Mouse (Mus musculus) layer of hippocampus, postnatal 36 days (tissue): Measurements from ENCODE around the gene Rsbn1. TPM values are rescaled to one million over a fixed set of nuclear protein-coding genes. Genes with fewer than 3 reads are reported as not detected.

Source experiments
- DNase-seq, 2 experiments: peaks; one replicate each; pipeline ENCODE4 v3.0.0; 2022
- total RNA-seq, 2 experiments: library from RNA; stranded (reverse); gene quantifications; 2 replicates each; pipeline ENCODE4 v1.2.3; 2021

The Rsbn1 gene
- total RNA-seq, 2 experiments from 2014 or later, result 21.7 to 24.8 TPM

DNA sequence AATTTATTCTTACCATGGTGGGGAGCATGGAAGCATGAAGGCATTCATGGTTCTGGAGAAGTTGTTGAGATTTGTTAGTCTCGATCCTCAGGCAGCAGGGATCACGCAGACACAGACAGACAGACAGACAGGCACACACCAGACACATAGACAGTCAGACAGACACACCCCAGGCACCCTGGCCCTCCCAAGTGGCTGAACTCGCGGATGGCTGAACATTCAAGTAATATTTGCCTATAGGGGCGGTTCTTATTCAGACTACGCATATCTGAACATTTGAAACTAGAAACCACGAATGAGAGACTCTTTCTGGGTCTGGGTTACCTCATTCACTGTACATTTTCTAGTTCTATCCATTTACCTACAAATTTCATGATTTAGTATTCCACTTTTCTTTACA is 34.7 kb downstream of the Rsbn1 start:
- no peak for DNase-seq

DNA sequence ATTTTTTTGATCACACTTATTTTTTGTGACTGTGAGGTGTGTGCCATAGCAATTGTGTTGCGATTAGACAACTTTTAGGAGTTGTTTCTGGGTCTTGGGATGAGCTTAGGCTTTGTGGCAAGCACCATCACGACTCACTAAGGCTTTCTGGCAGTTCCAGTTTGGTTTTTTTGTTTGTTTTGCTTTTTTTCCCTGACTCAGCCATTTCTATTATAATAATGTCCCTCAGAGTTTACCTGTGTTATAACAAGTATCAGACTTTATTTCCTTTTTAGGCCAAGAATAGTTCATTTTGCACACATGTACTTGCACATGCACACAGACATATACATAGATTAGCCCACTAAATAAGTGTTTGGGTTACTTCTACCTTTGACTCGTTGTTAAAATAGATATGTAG is 46.7 kb downstream of the Rsbn1 start:
- DNase-seq, result no peak

DNA sequence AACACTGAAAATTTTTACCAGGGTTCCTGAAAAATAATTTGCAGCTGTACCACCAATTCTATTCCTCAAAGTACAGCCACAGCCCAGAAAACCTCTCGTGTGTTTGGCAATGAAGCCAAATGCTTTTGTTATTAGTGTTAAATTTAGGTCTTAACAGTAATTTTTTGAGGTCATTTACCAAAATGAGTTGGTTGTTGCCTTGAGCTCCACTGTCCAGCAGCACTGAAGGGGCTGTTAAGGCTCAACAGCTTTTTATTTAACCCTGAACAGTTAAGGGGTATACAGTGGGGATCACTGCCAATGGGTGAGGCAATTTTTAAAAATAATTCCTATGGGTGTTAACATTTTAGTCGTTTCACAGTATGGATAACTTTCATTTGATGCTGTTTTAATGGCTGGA is 53.3 kb downstream of the Rsbn1 start:
- DNase-seq, result no peak

DNA sequence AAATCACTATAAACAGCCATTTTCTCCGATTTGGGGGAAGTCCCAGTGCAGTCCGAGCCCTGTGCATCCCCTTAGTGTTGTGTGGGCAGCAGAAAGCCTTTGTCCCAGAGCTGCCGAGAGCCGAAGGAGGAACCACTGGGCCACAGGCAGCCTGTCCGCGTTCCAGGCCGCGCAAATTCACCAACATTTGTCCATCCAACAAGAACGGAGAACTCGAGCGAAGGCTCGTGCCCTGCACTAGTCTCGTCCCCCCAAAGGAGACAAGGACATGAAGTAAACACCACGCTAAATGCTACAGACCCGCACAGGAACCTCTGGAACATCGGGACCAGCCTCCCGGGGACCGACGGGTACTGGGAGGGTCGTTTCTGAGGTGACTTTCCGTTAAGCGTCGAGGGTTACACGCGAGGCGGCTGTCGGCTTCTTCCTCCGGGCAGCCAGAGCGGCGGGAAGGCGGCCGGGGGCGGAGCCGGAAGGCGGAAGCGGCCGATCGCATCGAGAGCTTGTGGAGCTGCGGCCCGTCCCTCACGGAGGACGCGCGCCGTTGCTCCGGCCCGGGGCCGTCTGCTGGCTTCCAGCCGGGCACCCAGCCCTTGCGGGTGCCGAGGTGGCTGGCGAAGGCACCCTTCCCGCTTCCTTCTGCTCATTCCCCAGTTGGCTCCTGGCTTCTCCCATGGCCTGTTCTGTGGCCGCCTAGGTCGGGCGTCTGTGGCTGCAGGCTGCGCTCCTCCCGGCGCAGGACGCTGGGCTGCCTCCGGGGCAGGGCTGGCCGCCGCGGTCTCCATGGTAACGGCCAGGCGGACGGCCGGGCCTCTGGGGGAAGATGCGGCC is 54.2 kb downstream of the Rsbn1 start, which contains the start of gene Phtf1:
Phtf1 (plus strand) TSS at position 250 of the 831 bp plus-strand sequence.
- DNase-seq, result peak; percentile 84 to 87

DNA sequence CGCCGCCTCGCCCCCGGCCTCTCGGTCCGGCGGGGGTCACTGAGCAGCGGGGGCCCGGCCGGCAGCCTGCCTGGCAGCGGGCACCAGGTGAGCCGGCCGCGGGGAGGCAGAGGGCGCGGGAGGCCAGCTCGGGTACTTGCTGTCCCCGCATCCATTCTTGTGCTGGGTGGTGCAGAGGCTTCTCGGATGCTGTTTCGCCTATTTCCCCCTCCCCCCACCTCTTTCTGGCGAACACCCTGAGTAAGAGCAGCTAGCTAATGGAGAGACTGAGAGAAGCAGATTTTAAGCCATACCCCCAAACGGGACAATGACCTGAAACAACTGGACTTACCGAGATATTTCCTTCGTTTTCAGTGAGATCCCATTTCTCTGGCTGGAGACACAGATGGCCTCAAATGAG is 54.8 kb downstream of the Rsbn1 start:
- peak in 1 of 2 experiments; percentile 58 for DNase-seq

DNA sequence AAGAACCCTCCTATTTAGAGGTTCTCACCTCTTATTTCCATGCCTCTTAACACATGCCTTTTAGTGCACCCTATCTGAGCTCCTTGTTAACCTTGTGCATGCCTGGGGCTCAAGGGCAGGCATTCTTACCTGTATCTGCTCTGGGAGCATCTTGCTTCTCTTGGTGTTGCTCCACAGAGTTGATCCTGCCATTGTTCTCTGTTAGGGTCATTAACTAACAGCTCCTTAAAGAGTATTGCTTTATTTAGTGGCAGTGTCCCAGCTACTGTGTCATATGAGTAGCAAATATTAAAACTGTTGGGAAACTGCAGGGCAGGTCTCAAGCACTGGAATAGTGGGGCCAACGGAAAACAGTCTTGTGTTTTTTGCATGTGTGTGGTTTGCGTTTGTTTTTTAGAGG is 57.2 kb downstream of the Rsbn1 start:
- DNase-seq, result no peak

DNA sequence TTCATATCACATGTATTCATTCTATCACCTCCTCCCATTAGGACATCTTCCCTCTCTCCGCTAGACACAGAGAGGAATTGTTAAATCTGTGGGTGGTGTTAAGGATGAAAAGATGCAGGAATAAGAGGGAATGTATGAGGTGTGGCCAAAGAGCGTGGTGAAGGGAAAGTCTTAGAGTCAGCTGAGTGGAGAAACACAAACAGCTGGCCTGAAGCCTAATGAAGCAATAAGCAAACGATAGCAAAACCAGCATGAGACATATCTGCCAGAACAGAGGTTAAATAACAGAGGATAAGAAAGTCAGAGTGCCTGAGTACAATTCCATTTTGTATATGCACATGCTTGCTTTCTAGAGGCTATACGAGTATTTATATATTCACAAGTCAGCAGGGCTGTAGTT is 70.6 kb downstream of the Rsbn1 start:
- no peak for DNase-seq

DNA sequence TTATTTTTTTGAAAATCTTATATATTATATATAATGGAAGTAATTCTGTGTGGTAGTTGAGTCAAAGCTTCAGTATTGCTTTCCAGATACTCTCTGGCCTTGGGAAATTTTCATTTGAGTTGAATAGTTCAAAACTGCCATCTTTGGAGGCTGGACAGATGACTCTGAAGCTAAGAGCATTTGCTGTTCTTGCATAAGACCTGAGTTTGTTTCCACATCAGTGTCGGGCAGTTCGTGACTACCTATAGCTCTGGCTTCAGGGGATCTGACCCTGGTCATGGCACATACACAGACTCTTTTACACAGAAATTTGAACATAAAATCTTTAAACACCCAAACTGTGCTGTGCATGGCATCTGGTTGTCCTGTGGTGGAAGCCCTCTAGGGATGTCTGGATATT is 71.3 kb downstream of the Rsbn1 start:
- no peak for DNase-seq

DNA sequence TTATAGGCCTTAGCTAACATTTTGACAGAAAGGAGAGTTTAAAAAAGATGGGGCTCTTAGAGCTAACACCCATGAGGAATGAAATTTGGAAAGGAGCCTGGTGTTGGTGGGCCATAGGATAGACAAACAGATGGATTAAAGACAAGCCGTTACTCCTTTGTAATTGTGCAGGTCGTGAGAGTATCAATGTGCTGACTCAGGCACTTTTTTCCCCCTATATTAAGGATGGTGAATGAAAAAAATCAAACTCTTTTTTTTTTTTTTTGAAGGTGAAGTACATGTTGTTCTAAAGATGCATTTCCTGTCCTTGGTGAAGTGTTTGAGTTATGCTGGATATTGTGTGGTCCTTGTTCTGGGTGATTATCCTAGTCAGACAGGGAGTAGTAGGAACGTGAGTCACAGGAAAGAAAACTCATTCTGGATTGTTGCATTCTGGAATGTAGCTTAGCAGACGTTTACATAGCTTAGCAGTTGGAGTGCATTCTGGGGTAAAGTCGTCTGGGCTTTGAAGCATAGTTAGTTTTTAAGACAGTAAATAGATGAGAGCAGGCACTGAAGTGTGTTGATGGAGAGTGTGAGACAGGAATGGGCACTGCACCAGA is 74.0 kb downstream of the Rsbn1 start:
- DNase-seq, result no peak

DNA sequence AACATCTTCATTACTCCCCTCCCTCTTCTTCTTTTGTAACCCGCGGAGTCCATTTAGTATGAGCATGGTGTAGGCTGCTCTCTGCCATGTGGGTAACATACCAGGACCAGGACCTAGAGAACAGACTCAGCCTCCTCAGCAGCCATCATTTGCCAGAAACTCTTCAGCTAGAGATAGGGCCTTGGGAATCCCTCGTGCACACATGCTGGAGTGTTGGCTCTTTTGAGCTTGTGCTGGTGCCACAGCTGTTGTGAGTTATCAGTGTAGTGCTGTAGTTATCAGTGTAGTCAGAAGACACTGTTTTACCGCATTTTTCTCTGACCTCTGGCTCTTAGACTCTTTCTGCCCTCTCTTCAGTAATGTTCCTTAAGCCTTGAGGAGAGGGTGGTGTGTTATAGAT is 75.4 kb downstream of the Rsbn1 start:
- no peak for DNase-seq

DNA sequence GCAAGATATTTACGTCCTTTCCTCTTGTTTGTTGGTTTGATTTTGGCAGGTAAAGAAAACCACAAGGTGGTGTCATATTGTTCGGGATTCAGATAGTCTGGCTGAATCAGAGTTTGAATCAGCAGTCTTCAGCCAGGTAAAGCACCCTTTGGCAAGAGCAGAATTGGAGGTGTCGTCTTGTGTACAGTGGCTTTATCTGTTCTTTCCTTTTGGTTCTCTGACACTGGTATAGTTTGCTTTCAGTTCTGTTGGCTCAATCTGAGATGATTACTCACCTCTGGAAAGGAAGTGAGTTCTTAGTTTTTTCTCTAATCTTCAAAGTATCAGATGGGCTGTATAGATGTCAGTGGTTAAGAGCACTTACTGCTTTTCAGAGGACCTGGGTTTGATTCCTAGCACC is 77.4 kb downstream of the Rsbn1 start:
- DNase-seq, result no peak

DNA sequence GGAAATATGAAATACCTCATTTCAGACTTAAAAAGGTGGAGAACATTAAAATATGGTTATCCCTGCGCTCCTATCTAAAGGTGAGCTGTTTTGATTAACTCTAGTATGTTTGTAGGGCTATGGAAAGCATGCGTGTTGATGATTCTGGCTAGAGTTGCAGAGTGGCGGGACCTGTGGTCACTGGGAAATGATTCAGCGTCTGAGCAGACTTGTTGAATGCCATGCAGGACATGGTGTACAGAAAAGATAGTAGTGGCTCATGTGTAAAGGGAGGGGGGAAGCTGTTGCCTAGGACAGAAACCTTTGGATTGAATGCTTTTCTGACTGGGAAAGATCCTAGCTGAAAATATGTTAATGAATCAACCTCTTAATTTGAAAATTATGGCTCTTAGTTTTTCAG is 84.8 kb downstream of the Rsbn1 start:
- no peak for DNase-seq

DNA sequence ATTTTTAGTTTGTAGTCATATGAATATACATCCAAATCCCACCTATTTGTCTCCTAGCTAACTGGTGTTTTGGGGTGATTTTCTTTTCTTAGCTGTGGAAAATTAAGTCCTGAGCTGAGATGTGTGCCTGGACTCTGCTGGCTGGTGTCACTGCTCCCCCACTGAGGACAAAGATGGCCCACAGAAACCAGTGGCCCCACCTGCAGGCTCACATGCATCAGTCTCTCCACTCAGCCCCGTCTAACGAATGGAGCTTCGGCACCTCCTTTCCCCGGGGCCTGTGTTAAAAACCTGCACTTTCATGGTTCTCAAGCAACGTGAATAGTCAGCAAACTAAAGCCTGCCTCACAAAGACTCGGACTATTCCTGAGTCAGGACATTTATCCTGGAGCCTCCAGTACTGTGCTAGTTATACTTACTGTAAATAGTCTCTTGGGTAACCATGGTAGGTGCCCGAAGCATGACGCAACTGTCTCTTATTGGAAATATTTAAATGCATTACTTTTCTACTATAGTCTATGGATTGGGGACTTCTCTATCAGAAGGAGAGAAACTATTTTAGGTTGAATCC is 93.1 kb downstream of the Rsbn1 start:
- DNase-seq, result no peak

DNA sequence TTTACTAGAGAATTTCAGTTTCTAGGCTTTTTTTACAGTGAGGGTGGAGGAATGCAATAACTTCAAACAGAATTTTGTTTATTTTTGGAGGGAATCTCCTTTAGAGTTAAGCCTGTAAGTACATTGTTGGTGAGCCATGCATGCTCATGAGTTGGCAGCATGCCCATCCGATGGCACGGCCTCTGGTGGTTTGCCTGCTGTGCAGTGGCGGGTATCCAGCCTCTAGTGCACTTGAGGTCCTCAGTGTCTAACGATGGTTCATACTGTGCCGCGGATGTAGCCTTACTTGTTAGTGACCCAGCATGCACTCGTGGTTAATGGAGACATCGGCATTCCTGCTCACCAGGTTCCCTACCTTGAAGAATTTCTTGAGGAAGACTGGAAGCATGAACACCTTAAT is 93.6 kb downstream of the Rsbn1 start:
- DNase-seq, result no peak

DNA sequence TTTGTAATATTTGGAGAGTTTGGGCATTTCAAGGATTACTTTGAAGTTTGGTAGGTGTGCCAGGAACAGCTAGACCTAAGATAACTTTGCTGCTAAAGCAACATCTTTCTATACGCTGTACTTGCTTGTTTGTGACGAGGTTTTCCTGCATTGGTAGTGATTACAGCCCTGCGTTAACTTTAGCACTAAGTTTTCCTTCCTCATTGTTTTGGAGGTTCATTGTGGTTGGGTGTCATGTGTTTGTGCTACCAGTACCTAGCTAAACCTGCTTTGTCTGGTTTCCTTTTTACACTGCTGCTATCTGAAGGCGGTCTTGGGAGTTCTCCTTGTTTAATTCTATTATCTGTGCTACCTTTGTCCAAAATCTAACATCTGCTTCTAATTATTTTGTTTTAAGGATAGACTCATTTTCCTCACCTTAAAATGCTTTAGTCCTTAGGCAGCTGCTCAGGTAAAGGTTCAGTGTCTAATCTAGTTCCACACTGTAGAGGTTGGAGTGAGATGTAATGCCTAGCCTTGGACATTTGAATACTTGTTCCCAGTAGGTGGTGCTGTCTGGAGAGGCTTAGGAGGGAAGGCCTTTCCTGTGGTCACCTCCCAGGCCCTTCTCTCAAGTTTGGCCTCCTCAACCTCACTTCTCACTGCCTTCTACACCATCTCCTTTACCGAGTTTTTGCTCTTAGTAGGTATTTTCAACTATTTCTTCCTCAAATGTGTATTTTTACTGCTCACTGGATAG is 96.2 kb downstream of the Rsbn1 start:
- DNase-seq, result no peak

DNA sequence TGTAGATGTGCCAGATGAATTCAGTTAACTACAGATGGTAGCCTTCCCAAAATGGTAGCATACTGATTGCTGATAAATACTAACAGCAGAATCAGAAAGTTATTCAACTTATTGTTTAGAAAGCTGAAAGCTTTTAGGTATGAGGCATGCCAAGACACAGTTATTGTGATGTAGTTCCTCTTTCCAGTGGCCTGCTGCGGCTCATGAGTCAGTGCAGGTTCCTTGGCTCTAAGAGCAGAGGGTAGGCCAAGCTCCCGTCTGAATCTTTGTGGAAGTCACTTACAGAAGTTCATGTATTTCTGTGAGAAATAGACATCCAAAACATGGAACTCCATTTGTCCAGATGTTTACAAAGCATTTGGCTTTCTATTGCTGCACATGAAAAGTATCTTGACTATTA is 98.1 kb downstream of the Rsbn1 start:
- DNase-seq, result no peak

Other genes starting within 250 kb of the Rsbn1 start
- gene Olfml3, start 176.1 kb upstream of the Rsbn1 start, total RNA-seq, result 10 to 100 TPM; 12.0 to 14.2 TPM
- not detected for gene Gm10964, start 174.8 kb upstream of the Rsbn1 start, total RNA-seq
- gene Hipk1, start 122.6 kb upstream of the Rsbn1 start, total RNA-seq, result 100 to 1,000 TPM; 122 to 138 TPM
- 10 to 100 TPM in 1 of 2 experiments, 1 to 10 TPM in 1; 5.9 to 14.0 TPM for gene Dclre1b, start 104.7 kb upstream of the Rsbn1 start, total RNA-seq
- 10 to 100 TPM; 11.7 to 12.8 TPM for gene Ap4b1, start 104.6 kb upstream of the Rsbn1 start, total RNA-seq
- under 1 TPM; 0.25 to 0.58 TPM for gene Gm43064, start 104.5 kb upstream of the Rsbn1 start, total RNA-seq
- gene Bcl2l15, start 81.5 kb upstream of the Rsbn1 start, total RNA-seq, result 1 to 10 TPM; 1.5 to 2.1 TPM
- 1 to 10 TPM; 1.1 to 1.6 TPM for gene Ptpn22, start 54.3 kb upstream of the Rsbn1 start, total RNA-seq
- 10 to 100 TPM; 46.4 to 49.3 TPM for gene Phtf1, start 54.0 kb downstream of the Rsbn1 start, total RNA-seq